Mouse (Mus musculus) adrenal gland, adult 2 months (tissue): ENCODE measurements around the gene Srgap1. TPM values are rescaled to one million over a fixed set of nuclear protein-coding genes. Genes with fewer than 3 reads are reported as not detected.

ENCODE experiments used
- DNase-seq: peaks from one replicate; pipeline ENCODE4 v3.0.0; 2021
- long read RNA-seq: library from polyadenylated mRNA; stranded (forward); transcript quantifications from one replicate; pipeline ENCODE4 v2.0.0, GENCODE M21; 2021
- polyA plus RNA-seq: library from polyadenylated mRNA; depleted of rRNA; stranded (reverse); fragments of >200 nt; gene quantifications from 2 replicates; pipeline ENCODE4 v1.2.3, GENCODE M21; 2012; rRNA removed
- total RNA-seq, 2 experiments: library from RNA; stranded (reverse); gene quantifications; 2 replicates each; pipeline ENCODE4 v1.2.3; 2021

Srgap1 gene
- total RNA-seq: 1 to 10 TPM; 1.2 to 2.4 TPM
- 0.75 and 0.88 TPM in 2 replicates for polyA plus RNA-seq
- long read RNA-seq: 0 reads

GRCm38 (mm10) chr10:122046904-122047726 is at the start of gene Srgap1:
Gene Srgap1, minus strand, starts transcription at chr10:122047315.
- DNase-seq: peak; percentile 78

- no peak for DNase-seq
Measured at GRCm38 (mm10) chr10:122096462-122096979, 49.4 kb upstream of the Srgap1 start.

GRCm38 (mm10) chr10:122090472-122090871 is 43.4 kb upstream of the Srgap1 start:
- DNase-seq: no peak

- no peak for DNase-seq
Measured at GRCm38 (mm10) chr10:122081352-122081751, 34.2 kb upstream of the Srgap1 start.

- no peak for DNase-seq
Measured at GRCm38 (mm10) chr10:122069153-122069552, 22.0 kb upstream of the Srgap1 start.

GRCm38 (mm10) chr10:122055826-122056225 is 8.7 kb upstream of the Srgap1 start:
- no peak for DNase-seq

- DNase-seq: peak; percentile 36
Measured at GRCm38 (mm10) chr10:122054535-122054934, 7.4 kb upstream of the Srgap1 start.

GRCm38 (mm10) chr10:122051831-122052230 is 4.7 kb upstream of the Srgap1 start:
- peak; percentile 83 for DNase-seq

- DNase-seq: peak; percentile 89
Measured at GRCm38 (mm10) chr10:122047727-122048365, 731 bp upstream of the Srgap1 start.

GRCm38 (mm10) chr10:122046511-122046903 is 608 bp downstream of the Srgap1 start:
- no peak for DNase-seq

- no peak for DNase-seq
Measured at GRCm38 (mm10) chr10:122045946-122046345, 1.2 kb downstream of the Srgap1 start.

GRCm38 (mm10) chr10:122044926-122045325 is 2.2 kb downstream of the Srgap1 start:
- DNase-seq: no peak

GRCm38 (mm10) chr10:122040372-122040771 is 6.7 kb downstream of the Srgap1 start:
- no peak for DNase-seq

- no peak for DNase-seq
Measured at GRCm38 (mm10) chr10:122039566-122039965, 7.5 kb downstream of the Srgap1 start.

- no peak for DNase-seq
Measured at GRCm38 (mm10) chr10:122038554-122038953, 8.6 kb downstream of the Srgap1 start.

GRCm38 (mm10) chr10:122033271-122033670 is 13.8 kb downstream of the Srgap1 start:
- no peak for DNase-seq

- no peak for DNase-seq
Measured at GRCm38 (mm10) chr10:122030420-122030819, 16.7 kb downstream of the Srgap1 start.

- DNase-seq: no peak
Measured at GRCm38 (mm10) chr10:122029738-122030137, 17.4 kb downstream of the Srgap1 start.

- DNase-seq: no peak
Measured at GRCm38 (mm10) chr10:122025198-122025597, 21.9 kb downstream of the Srgap1 start.

- DNase-seq: no peak
Measured at GRCm38 (mm10) chr10:122020906-122021305, 26.2 kb downstream of the Srgap1 start.

- peak; percentile 24 for DNase-seq
Measured at GRCm38 (mm10) chr10:122020255-122020654, 26.9 kb downstream of the Srgap1 start.

- DNase-seq: peak; percentile 43
Measured at GRCm38 (mm10) chr10:122018594-122019048, 28.5 kb downstream of the Srgap1 start.

- DNase-seq: no peak
Measured at GRCm38 (mm10) chr10:122017743-122018142, 29.4 kb downstream of the Srgap1 start.
